ENCODE assay signal across 7 mouse cellular contexts in the genomic region with DNA sequence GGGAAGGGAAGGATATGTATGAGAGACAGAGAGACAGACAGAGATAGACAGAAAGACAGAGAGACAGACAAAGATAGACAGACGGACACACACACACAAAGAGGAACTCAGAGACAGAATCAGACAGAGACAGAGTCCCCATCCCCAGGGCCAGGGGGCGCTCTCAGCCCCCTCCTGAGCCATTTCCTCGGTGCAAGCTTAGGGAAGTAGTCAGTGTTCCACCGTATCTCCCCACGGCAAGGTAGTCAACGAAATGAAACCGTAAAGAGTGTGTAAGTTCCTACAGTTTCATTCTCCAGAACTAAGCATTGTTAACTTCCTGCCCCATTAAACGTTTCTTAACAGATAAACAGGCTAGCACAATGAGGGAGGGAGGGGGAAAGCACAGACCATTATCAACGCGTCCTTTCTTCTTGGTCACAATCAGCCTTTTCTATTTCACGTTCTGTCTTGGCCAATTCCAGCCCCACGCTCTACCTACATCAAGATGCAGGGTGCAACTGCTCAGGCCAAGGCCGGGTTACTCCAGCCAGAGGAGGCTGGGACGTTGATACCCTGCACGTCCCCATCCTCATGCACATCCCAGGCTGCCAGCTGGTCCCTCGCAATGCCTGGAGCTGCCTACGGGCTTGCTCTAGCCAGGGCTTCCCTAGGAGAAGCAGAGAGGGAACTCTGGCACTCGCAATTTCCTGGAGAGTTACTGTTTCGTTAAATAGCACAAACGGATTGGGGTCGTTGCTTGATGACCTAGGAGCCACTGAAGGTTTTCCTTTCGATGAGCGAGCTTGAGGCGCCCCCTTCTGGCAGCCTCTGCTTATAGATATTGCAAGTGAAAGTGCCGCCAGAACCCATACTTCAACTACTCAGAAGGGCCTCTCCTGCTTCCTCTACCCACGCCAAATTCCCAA. TPM values are rescaled to one million over a fixed set of nuclear protein-coding genes. Genes with fewer than 3 reads are reported as not detected.
DNase-seq lines count a peak whose midpoint lies in the region; ATAC-seq lines count a peak whose summit lies in the region.

No protein-coding gene starts in this region.

- intact Hi-C loops in gastrocnemius, postnatal 36 days (cut with DNase I): loop anchor here (2.0 to 5.0 kb wide), 2 partner anchors 128 to 226 kb away; a partner anchor contains a TSS
- intact Hi-C loops in left cerebral cortex, postnatal 36 days (cut with DNase I): loop anchor here (5.0 kb wide), 1 partner anchor 228 kb away; no protein-coding TSS in a partner anchor

- H3K9me3 ChIP-seq in intestine, embryonic 15.5 days: no peaks in the 10 kb centered on the region
- H3K9me3 ChIP-seq in midbrain, embryonic 10.5 days (replicated peaks): no peaks in the 10 kb centered on the region

- H3K27ac ChIP-seq in intestine, embryonic 15.5 days: no peak overlapping the region
- H3K27ac ChIP-seq in midbrain, embryonic 10.5 days (replicated peaks): peak overlapping the region; percentile 70

- DNase-seq in adrenal gland, adult 8-10 months: peak; percentile 60
- peak; percentile 93 for DNase-seq in embryo, embryonic 11 days
- peak; percentile 79 to 83 for DNase-seq in gastrocnemius, postnatal 36 days
- DNase-seq in left cerebral cortex, postnatal 36 days (ENCODE audit: low spot score in 2 of 2): peak; percentile 75 to 81
- DNase-seq in midbrain, embryonic 10.5 days (ENCODE audit: low spot score): peak; percentile 85
- peak; percentile 61 to 75 for DNase-seq in right cerebral cortex, postnatal 36 days (ENCODE audit: low spot score in 2 of 2)

- no peaks in the 10 kb centered on the region for H3K36me3 ChIP-seq in intestine, embryonic 15.5 days
- H3K36me3 ChIP-seq in midbrain, embryonic 10.5 days: no peaks in the 10 kb centered on the region

- ATAC-seq in intestine, embryonic 15.5 days: peak; percentile 82

- H3K9ac ChIP-seq in intestine, embryonic 15.5 days: peak overlapping the region; percentile 41

- peaks cover 3% of the 10 kb centered on the region; the same call in 1 of the 2 replicates for H3K4me1 ChIP-seq in intestine, embryonic 15.5 days (replicated peaks)
- H3K4me1 ChIP-seq in midbrain, embryonic 10.5 days: peaks cover 9% of the 10 kb centered on the region

- no peaks in the 10 kb centered on the region for H3K27me3 ChIP-seq in intestine, embryonic 15.5 days (replicated peaks)
- H3K27me3 ChIP-seq in midbrain, embryonic 10.5 days (ENCODE audit: low read depth, poor library complexity, severe bottlenecking): no peaks in the 10 kb centered on the region

- peak overlapping the region; percentile 47 for H3K4me3 ChIP-seq in intestine, embryonic 15.5 days (replicated peaks)
- H3K4me3 ChIP-seq in midbrain, embryonic 10.5 days: peak overlapping the region; percentile 55

- 6% methylated on average over 26 of the region's 26 CpGs for WGBS in intestine, embryonic 15.5 days
- 9% methylated on average over 26 of the region's 26 CpGs for WGBS in midbrain, embryonic 10.5 days

- peak overlapping the region; percentile 92 for H3K4me2 ChIP-seq in intestine, embryonic 15.5 days (replicated peaks)

RNA-seq across cellular contexts. Expression of a gene that starts 20.6 kb away (rescaled TPM):
- total RNA-seq in adrenal gland, adult 8-10 months (2022): 10 to 100 TPM; 31.7 to 43.6 (median 38.0) TPM
- 1 to 10 TPM; 4.2 to 7.4 TPM for total RNA-seq in gastrocnemius, postnatal 36 days (2021)
- polyA plus RNA-seq in intestine, embryonic 15.5 days (2015; fragmentation: Nextera tagmentation; extraction: Ambion mirVana): 16.1 and 17.0 TPM in 2 replicates
- 1 to 10 TPM; 8.1 to 9.0 TPM for total RNA-seq in left cerebral cortex, postnatal 36 days (2021)
- 14.3 and 16.5 TPM in 2 replicates for polyA plus RNA-seq in midbrain, embryonic 10.5 days (2016; fragmentation: Nextera tagmentation; extraction: Ambion mirVana)

RNA-seq across cellular contexts. Expression of a gene that starts 36.2 kb away (rescaled TPM):
- total RNA-seq in adrenal gland, adult 8-10 months (2022): 1 to 10 TPM; 1.7 to 5.6 (median 3.2) TPM
- total RNA-seq in gastrocnemius, postnatal 36 days (2021): under 1 TPM; 0.25 to 0.61 TPM
- 1.0 and 1.1 TPM in 2 replicates for polyA plus RNA-seq in intestine, embryonic 15.5 days (2015; fragmentation: Nextera tagmentation; extraction: Ambion mirVana)
- total RNA-seq in left cerebral cortex, postnatal 36 days (2021): 10 to 100 TPM; 24.7 to 34.0 TPM
- polyA plus RNA-seq in midbrain, embryonic 10.5 days (2016; fragmentation: Nextera tagmentation; extraction: Ambion mirVana): 0.86 and 1.2 TPM in 2 replicates

RNA-seq across cellular contexts. Expression of a gene that starts 36.3 kb away (rescaled TPM):
- 10 to 100 TPM; 40.5 to 66.3 (median 47.3) TPM for total RNA-seq in adrenal gland, adult 8-10 months (2022)
- total RNA-seq in gastrocnemius, postnatal 36 days (2021): 10 to 100 TPM; 18.6 to 23.8 TPM
- 73.7 and 83.5 TPM in 2 replicates for polyA plus RNA-seq in intestine, embryonic 15.5 days (2015; fragmentation: Nextera tagmentation; extraction: Ambion mirVana)
- 10 to 100 TPM; 43.5 to 49.6 TPM for total RNA-seq in left cerebral cortex, postnatal 36 days (2021)
- 134 and 139 TPM in 2 replicates for polyA plus RNA-seq in midbrain, embryonic 10.5 days (2016; fragmentation: Nextera tagmentation; extraction: Ambion mirVana)

RNA-seq across cellular contexts. Expression of a gene that starts 53.5 kb away (rescaled TPM):
- under 1 TPM in 1 of 4 experiments, not detected in 3; 0.24 TPM for total RNA-seq in adrenal gland, adult 8-10 months (2022)
- total RNA-seq in gastrocnemius, postnatal 36 days (2021): not detected
- 0.56 and 0.79 TPM in 2 replicates for polyA plus RNA-seq in intestine, embryonic 15.5 days (2015; fragmentation: Nextera tagmentation; extraction: Ambion mirVana)
- not detected for total RNA-seq in left cerebral cortex, postnatal 36 days (2021)
- polyA plus RNA-seq in midbrain, embryonic 10.5 days (2016; fragmentation: Nextera tagmentation; extraction: Ambion mirVana): not detected in 2 replicates
